Mouse (Mus musculus) midbrain, postnatal 0 days (tissue): Measurements from ENCODE around the gene Cpox. TPM values are rescaled to one million over a fixed set of nuclear protein-coding genes. Genes with fewer than 3 reads are reported as not detected.

Experiments
- ATAC-seq: fragments of 200-750 bp; cut with Nextera tagmentation; 2 replicates; pipeline ENCODE4 v1.8.0; 2017; ENCODE audit warnings: moderate number of reproducible peaks, mild to moderate bottlenecking, moderate TSS enrichment, moderate library complexity; ENCODE audit not compliant: low FRiP score
- DNase-seq: peaks from one replicate; pipeline ENCODE4 v3.0.0-alpha.2; 2015; ENCODE audit warnings: low spot score
- H3K27ac ChIP-seq: fragments of 300-500 bp; sonication (generic); 2 replicates; pipeline ENCODE4 v1.5.1; 2014; ENCODE audit warnings: low read depth, mild to moderate bottlenecking, low read length, mixed read lengths
- H3K27me3 ChIP-seq: fragments of 300-500 bp; sonication (generic); 2 replicates; pipeline ENCODE4 v1.6.1; 2014; ENCODE audit warnings: low read length, control low read depth, mixed read lengths; ENCODE audit not compliant: insufficient read depth
- H3K36me3 ChIP-seq: fragments of 300-500 bp; sonication (generic); 2 replicates; pipeline ENCODE4 v1.6.1; 2014; ENCODE audit warnings: low read length, control low read depth, mixed read lengths; ENCODE audit not compliant: insufficient read depth
- H3K4me1 ChIP-seq: fragments of 300-500 bp; sonication (generic); 2 replicates; pipeline ENCODE4 v1.6.1; 2014; ENCODE audit warnings: mild to moderate bottlenecking, control low read depth, antibody characterized with exemption, low read length, mixed read lengths; ENCODE audit not compliant: insufficient read depth
- H3K4me2 ChIP-seq: fragments of 300-500 bp; sonication (generic); 2 replicates; pipeline ENCODE4 v1.6.1; 2014; ENCODE audit warnings: low read depth, mild to moderate bottlenecking, low read length, mixed read lengths; ENCODE audit not compliant: poor library complexity, severe bottlenecking
- H3K4me3 ChIP-seq: fragments of 300-500 bp; sonication (generic); 2 replicates; pipeline ENCODE4 v1.5.1; 2014; ENCODE audit warnings: low read depth, mild to moderate bottlenecking, low read length, moderate library complexity
- H3K9ac ChIP-seq: fragments of 300-500 bp; sonication (generic); replicated peaks from 2 replicates; pipeline ENCODE4 v1.6.1; 2014; ENCODE audit warnings: mild to moderate bottlenecking, low read length, moderate library complexity, mixed read lengths; ENCODE audit not compliant: poor library complexity, severe bottlenecking
- H3K9me3 ChIP-seq: fragments of 300-500 bp; sonication (generic); 2 replicates; pipeline ENCODE4 v1.6.1; 2016; ENCODE audit warnings: low read length, control low read depth
- CTCF ChIP-seq: IDR thresholded peaks from 2 replicates; pipeline ENCODE4 v1.5.1; 2016; ENCODE audit warnings: antibody characterized with exemption, mild to moderate bottlenecking
- WGBS: fragments of 180-500 bp; shearing (Covaris S2); extraction: QIAGEN DNeasy Blood & Tissue Kit; methylation state at CpG from one replicate; pipeline ENCODE4 v1.1.7; 2014; 5-methylcytosine and 5-hydroxymethylcytosine counted together
- polyA plus RNA-seq: library from polyadenylated mRNA; unstranded; fragments of >200 nt; fragmentation: Nextera tagmentation; extraction: Ambion mirVana; gene quantifications from 2 replicates; pipeline ENCODE4 v1.2.1, GENCODE M21; 2015
- total RNA-seq: library from RNA; depleted of rRNA; stranded (reverse); fragments of >200 nt; gene quantifications from 2 replicates; pipeline ENCODE4 v1.2.3, GENCODE M21; 2014

The Cpox gene
- total and polyA plus RNA-seq, 2 experiments from 2014 or later = 12.4 to 14.9 TPM

- no peak for ATAC-seq
- no peak overlapping the region for H3K4me2 ChIP-seq
- H3K27me3 ChIP-seq = no peaks in the 10 kb centered on the region
- H3K9ac ChIP-seq = no peak overlapping the region
- H3K4me1 ChIP-seq = no peaks in the 10 kb centered on the region
- H3K27ac ChIP-seq = no peak overlapping the region
- DNase-seq = no peak
- no peaks in the 10 kb centered on the region for H3K9me3 ChIP-seq
- 94% methylated on average over 1 of the region's 1 CpGs for WGBS
- no peak overlapping the region for H3K4me3 ChIP-seq
- H3K36me3 ChIP-seq = no peaks in the 10 kb centered on the region
- no peak for TF ChIP-seq CTCF
Measured at GRCm38 (mm10) chr16:58713128-58713527, 43.0 kb downstream of the Cpox start.

- no peak for TF ChIP-seq CTCF
- DNase-seq = no peak
- no peaks in the 10 kb centered on the region for H3K4me1 ChIP-seq
- H3K9ac ChIP-seq = no peak overlapping the region
- H3K27ac ChIP-seq = no peak overlapping the region
- H3K4me3 ChIP-seq = no peak overlapping the region
- no peaks in the 10 kb centered on the region for H3K27me3 ChIP-seq
- no peak for ATAC-seq
- no peak overlapping the region for H3K4me2 ChIP-seq
- WGBS = 66% methylated on average over 4 of the region's 4 CpGs
- no peaks in the 10 kb centered on the region for H3K9me3 ChIP-seq
- H3K36me3 ChIP-seq = no peaks in the 10 kb centered on the region
Measured at GRCm38 (mm10) chr16:58715018-58715417, 44.9 kb downstream of the Cpox start.

- H3K27ac ChIP-seq = no peak within 1 kb of the TSS
- H3K4me3 ChIP-seq = no peak within 1 kb of the TSS
- ATAC-seq = no peak
- 94% methylated on average over 7 of the region's 7 CpGs for WGBS
- no peak for DNase-seq
- H3K4me2 ChIP-seq = no peak within 1 kb of the TSS
- no peak within 1 kb of the TSS for H3K9ac ChIP-seq
- H3K4me1 ChIP-seq = no peaks in the 10 kb centered on the region
- no peaks in the 10 kb centered on the region for H3K9me3 ChIP-seq
- no peaks in the 10 kb centered on the region for H3K27me3 ChIP-seq
- no peaks in the 10 kb centered on the region for H3K36me3 ChIP-seq
- no peak for TF ChIP-seq CTCF
Measured at GRCm38 (mm10) chr16:58718666-58719120, 48.6 kb downstream of the Cpox start, which contains the start of gene Gpr15. Gene Gpr15, minus strand, starts transcription at chr16:58719070.

- Histone ChIP-seq H3K4me1 (no peaks in the 10 kb centered on the region), H3K9me3 (no peaks in the 10 kb centered on the region), H3K4me2 (no peak overlapping the region), H3K27ac (no peak overlapping the region), H3K4me3 (no peak overlapping the region), H3K27me3 (no peaks in the 10 kb centered on the region), H3K36me3 (no peaks in the 10 kb centered on the region), H3K9ac (no peak overlapping the region)
- ATAC-seq = no peak
- no peak for TF ChIP-seq CTCF
- WGBS = 93% methylated on average over 2 of the region's 2 CpGs
- DNase-seq = no peak
Measured at GRCm38 (mm10) chr16:58722292-58722691, 52.2 kb downstream of the Cpox start.

- peaks cover 14% of the 10 kb centered on the region for H3K36me3 ChIP-seq
- H3K27me3 ChIP-seq = no peaks in the 10 kb centered on the region
- peak overlapping the region; percentile 45 for H3K4me2 ChIP-seq
- WGBS = 74% methylated on average over 11 of the region's 11 CpGs
- DNase-seq (no peak), ATAC-seq (no peak)
- no peak overlapping the region for H3K27ac ChIP-seq
- no peak overlapping the region for H3K9ac ChIP-seq
- no peak for TF ChIP-seq CTCF
- no peaks in the 10 kb centered on the region for H3K9me3 ChIP-seq
- H3K4me1 ChIP-seq = no peaks in the 10 kb centered on the region
- peak overlapping the region; percentile 86; the same call in 1 of the 2 replicates for H3K4me3 ChIP-seq
Measured at GRCm38 (mm10) chr16:58726680-58727476, 56.8 kb downstream of the Cpox start.

GRCm38 (mm10) chr16:58727477-58728131 is 57.5 kb downstream of the Cpox start, which contains the start of gene Cldnd1:
Gene Cldnd1, plus strand, starts transcription at chr16:58727910.
- ATAC-seq (peak; percentile 100), DNase-seq (peak; percentile 98)
- Histone ChIP-seq H3K27me3 (no peaks in the 10 kb centered on the region), H3K4me1 (no peaks in the 10 kb centered on the region), H3K27ac (peak within 1 kb of the TSS; percentile 83), H3K9ac (peak within 1 kb of the TSS; percentile 89), H3K4me2 (peak within 1 kb of the TSS; percentile 49), H3K36me3 (peaks cover 21% of the 10 kb centered on the region), H3K4me3 (peak within 1 kb of the TSS; percentile 86), H3K9me3 (no peaks in the 10 kb centered on the region)
- 1% methylated on average over 26 of the region's 35 CpGs for WGBS
- no peak for TF ChIP-seq CTCF
